Mouse (Mus musculus): ENCODE measurements at regions not wholly inside any gene's neighbourhood (a gene's known extent, or its start where the extent isn't known, plus 50 kb on each side); places are given as distances from the start of the nearest gene placed in this dataset.

DNA sequence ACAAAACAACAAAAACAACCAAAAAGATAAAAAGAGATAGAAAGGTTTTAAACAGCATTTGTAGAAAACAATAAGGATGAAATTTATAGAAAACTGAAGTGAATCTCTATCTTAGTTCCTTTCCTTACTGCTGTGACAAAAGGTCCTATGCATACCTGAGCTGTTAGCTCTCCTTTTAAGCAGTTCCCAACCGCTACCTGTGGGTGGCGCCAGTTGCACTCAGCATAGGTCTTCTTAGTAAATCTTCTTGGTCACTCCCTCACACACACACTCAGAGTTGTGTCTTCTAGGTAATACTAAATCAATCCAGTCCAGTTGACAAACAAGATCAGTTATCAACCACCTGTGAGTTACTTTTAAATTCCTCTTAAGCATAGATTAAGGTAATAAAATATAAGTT, 355.5 kb upstream of the Prkcq start:
- in situ Hi-C loops (cut with MboI, MseI) = no loop called here

- in situ Hi-C loops (cut with MboI, MseI) = no loop called here
These were observed 346.4 kb upstream of the Prkcq start for GRCm38 (mm10) chr2:10825278-10826133.

DNA sequence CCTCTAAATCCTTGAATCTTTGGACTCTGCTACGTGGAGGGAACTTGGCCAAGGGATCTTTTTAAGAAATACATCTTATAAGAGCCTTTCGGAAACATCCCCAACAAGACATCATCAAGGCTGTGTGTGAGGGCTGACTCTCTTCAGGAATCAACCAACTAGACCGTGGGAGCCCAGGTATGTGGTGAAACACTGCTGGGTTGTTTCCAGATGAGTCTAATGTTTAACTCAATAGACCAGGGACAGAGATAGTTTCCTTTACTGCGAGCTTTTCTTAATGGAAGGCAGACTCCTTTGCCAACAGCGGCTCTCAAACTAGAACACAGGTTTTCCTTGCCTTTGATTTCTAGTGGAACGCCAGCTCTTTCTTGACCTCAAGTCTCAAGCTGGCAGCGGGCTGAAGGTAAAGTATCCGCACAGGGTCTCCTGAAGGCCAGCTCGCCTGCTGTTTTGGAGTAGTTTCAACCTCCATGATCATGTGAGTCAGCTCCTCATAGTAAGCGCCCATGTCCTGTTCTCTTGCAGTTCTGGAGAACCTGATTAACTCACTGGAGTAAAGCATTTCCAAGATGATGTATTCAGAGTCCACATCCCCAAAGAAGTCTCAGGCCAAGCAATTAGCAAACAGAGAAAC, 345.7 kb upstream of the Prkcq start:
- in situ Hi-C loops (cut with MboI, MseI) = no loop called here

- in situ Hi-C loops (cut with MboI, MseI) = no loop called here
These were observed 331.9 kb upstream of the Prkcq start for GRCm38 (mm10) chr2:10839976-10840375.

DNA sequence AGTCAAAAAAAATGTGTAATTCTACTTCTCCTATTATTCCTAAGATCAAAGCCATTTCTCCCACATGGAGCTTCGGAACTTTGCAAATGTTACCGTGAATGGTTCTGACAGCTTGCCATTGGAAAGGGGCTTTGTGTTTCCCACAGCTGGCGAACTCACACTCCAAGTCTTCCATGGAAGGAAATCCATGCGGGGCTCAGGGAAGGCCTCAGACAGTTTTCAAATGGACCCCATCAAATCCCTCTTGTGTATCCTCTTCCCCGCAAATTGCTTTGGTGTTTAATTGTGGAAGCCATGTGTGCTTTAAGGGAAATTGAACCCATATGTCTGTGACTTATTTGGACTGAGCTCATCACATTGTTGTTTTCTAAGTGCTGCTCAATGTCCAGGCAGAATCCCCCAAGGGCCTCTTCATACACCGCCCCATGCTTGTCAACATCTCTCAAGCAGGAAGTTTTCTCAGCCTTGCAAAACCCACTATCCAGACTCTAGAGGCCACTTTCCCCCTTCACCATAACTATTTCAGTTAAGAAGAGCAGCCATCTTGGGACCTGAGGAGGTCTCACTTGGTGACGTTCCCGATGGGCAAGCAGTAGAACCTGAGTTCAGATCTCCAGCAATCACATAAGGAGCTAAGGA, 310.1 kb upstream of the Prkcq start:
- in situ Hi-C loops (cut with MboI, MseI) = no loop called here

GRCm38 (mm10) chr2:10864451-10864850, 307.5 kb upstream of the Prkcq start:
- in situ Hi-C loops (cut with MboI, MseI) = no loop called here

- in situ Hi-C loops (cut with MboI, MseI) = loop anchor here (10.0 kb wide), 1 partner anchor 430 kb away; no protein-coding TSS in a partner anchor
These were observed 297.6 kb upstream of the Prkcq start for GRCm38 (mm10) chr2:10874303-10874702.

- in situ Hi-C loops (cut with MboI, MseI) = no loop called here
These were observed 270.0 kb upstream of the Prkcq start for GRCm38 (mm10) chr2:10901926-10902325.

DNA sequence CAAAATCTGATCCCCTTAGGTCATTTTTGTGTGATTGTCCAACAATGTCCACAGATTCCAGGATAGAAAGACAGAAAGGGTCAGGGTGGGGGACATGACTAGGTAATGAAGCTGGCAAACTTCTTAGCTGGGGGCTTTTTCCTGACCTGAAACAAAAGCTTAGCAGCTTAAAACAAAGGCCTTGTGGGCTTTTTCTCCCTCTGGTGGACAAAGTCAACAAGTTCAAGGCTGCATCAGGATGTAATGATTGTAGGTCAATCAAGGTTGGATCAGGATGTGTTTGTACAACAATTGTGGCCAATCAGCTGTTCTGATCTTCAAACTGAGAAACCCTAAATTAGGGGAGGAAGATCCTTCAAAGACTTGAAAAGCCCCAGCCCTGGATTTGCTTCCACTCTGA, 252.0 kb upstream of the Prkcq start:
- in situ Hi-C loops (cut with MboI, MseI) = no loop called here

DNA sequence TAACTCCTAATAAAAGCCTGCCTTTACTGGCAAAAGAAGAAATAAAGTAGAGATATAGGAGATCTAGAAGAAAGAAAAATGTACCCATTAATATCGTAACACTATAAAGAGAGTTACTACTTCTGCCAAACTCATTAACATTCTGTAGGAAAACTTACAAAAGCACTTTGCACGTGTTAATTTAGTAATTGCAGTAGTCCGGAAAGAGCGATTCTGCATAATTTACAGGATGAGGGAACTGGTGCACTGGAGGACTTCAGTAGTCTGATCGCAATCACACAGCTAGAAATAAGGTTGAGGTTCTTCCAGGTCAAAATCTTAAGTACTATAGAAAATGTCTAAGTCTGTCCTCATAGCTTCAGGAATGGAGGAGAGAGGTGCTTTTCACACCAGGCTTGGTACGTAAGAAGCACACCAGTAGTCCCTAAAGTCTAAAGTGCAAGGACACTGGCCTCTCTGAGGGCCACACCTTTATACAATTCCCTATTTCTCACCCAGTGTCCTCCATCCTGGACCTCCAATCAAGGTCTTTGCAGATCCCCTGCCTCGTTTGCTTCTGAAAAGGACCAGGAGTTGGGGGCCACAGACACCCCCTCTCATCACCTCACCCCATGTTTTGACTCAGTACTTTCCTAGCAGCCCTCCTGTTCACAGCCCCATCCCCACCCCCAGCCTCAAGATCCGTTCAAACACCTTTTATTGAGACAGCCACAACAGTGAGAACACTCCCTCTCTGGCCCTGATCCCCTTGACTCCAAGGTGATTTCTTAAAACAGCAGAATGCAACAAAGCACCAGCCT, 251.0 kb upstream of the Prkcq start:
- in situ Hi-C loops (cut with MboI, MseI) = no loop called here

DNA sequence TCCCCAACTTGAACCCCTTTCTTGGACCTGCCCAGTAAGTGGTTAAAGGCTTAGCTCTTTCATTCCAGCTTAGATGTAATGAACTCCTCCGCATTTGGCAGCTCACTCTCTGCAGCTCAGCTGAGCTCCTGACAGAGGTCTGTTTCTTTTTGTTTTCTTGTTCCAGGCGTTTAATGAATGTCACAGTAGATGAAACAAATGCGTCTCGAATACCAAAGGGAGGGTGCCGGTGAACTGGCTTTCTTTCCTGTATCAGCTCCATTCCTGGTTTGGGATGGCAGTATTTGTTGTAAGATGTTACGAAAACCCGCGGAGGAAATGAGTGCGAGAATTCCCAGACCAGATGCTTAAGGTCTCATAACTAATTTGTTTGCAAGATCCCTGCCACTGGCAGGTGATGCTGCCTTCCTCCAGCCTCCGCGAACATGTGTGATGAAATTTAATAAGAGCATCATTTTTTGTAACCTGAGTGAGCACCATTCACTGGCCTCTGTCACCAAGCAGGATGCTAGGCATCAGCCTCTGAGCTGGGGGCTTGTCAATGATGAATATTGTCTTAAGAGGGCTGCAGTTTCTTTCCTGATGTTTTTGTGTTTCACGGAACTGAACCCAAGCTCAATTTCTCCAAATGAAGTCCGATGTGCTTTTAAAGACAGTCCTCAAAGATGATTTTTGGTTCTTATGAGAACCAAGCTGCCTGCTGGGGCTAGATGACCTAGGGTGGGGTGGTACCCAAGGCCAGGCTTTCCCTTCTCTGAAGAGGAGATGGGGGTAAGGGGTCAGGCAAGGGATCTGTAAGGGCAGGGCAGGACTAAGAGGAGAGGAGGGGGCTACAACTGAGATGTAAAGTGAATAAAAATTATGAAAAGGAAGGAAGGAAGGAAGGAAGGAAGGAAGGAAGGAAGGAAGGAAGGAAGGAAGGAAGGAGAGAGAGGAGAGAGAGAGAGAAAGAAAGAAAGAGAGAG, 250.1 kb upstream of the Prkcq start:
- in situ Hi-C loops (cut with MboI, MseI) = no loop called here

DNA sequence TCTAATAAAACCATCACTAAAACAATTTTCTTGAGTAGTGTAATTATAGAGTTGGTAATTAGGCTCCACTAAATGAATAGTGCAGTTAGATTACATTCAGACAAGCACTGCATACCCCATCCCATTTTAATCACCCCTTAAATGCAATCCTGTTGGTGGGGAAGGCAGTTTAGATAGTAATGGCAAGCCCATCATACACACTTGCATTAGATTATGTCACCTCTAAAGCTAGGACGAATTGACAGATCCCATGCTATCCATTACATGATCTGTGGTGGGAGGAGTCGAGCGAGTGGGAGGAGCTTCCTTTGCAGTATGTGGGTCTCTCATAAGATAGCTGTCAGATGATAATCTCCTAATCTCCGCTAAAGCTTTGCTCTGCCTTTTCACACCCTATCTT, 247.9 kb upstream of the Prkcq start:
- in situ Hi-C loops (cut with MboI, MseI) = no loop called here

- in situ Hi-C loops (cut with MboI, MseI) = no loop called here
These were observed 246.5 kb upstream of the Prkcq start for GRCm38 (mm10) chr2:10925361-10925760.

DNA sequence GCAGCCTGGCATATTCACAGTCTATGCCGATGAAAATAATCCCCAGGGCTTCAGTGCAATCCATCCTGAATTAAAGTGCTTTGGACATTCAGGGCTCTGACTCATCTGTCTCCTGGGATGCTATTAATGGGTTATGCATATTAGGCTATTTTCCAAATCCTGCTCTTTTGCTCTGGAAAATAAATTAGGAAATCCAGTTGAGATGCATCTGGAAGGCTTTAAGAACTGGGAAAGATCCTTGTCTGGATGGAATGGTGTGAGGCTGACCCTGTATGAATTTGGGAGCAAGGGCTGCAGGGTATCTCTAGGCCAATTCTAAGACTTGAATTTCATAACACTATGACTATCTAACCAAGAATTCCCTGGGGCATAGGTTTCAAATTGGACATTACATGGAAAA, 234.5 kb upstream of the Prkcq start:
- in situ Hi-C loops (cut with MboI, MseI) = no loop called here

- in situ Hi-C loops (cut with MboI, MseI) = no loop called here
These were observed 206.7 kb upstream of the Prkcq start for GRCm38 (mm10) chr2:10965224-10965623.

DNA sequence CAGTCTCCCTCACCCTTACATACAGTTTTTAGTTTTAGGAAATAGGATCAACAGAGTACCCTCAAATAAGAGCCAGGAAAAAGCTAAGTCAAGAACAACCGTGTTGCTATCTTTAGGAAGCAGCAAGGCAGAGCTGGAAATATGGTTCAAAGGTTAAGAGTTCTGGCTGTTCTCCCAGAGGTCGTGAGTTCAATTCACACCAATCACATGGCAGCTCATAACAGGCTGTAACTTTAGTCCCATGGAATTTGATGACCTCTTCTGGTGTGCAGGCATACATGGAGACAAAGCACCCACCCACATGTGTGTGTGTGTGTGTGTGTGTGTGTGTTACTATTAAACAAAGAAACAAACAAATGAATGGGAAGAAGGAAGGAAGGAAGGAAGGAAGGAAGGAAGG, 205.0 kb upstream of the Prkcq start:
- in situ Hi-C loops (cut with MboI, MseI) = no loop called here

- in situ Hi-C loops (cut with MboI, MseI) = no loop called here
These were observed 202.7 kb upstream of the Prkcq start for GRCm38 (mm10) chr2:10969111-10969689.

DNA sequence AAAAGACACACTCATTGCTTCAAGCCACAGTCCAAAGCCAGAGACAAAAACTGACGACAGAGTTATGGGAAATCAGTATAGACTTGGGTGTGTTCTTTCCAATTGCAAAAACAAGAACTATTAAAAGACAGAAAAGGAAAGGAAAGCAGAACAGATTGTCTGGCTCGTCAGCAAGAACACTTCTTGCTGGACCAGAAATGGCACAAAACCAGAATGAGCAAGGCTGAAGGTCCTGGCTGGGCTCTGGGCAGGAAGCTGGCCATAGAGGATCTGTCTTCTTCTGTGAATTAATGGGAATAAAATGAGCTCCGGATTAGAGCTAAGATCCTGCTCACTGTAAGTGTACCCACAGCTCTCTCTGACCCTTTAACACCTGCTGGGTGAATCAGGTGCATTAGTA, 199.9 kb upstream of the Prkcq start:
- in situ Hi-C loops (cut with MboI, MseI) = no loop called here

- in situ Hi-C loops (cut with MboI, MseI) = no loop called here
These were observed 193.1 kb upstream of the Prkcq start for GRCm38 (mm10) chr2:10978772-10979171.

DNA sequence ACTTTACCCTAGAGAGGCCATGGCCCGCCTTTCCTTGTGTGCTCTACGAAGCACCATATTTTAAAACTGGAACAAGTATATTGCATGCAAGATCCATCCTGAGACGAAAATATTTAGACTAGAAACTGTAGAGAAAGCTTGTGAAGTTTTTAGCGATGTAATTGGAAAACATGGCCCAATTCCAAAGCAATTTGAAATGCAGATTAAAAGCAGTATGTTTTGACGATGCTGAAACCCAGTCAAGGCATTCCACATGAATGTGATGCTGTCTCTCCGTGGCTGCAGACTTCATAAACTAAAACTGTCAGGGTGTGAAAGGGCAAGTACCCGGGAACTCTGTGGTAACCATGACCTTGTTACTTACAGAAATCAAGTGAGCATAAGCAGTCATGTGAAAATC, 185.8 kb upstream of the Prkcq start:
- in situ Hi-C loops (cut with MboI, MseI) = no loop called here
